Mouse (Mus musculus): ENCODE data around the gene Srpk3. TPM values are rescaled to one million over a fixed set of nuclear protein-coding genes. Genes with fewer than 3 reads are reported as not detected.

The Srpk3 gene
- total RNA-seq, 2 experiments from 2014 or later: not detected

- ATAC-seq (ENCODE audit: poor library complexity, severe bottlenecking): no peak
These were observed 23.3 kb downstream of the Srpk3 start for GRCm38 (mm10) chrX:73797511-73797910.

- peak; percentile 96 for ATAC-seq (ENCODE audit: poor library complexity, severe bottlenecking)
These were observed 24.3 kb downstream of the Srpk3 start for GRCm38 (mm10) chrX:73798502-73798901.

GRCm38 (mm10) chrX:73805814-73806213 is 31.6 kb downstream of the Srpk3 start:
- ATAC-seq (ENCODE audit: poor library complexity, severe bottlenecking): no peak

GRCm38 (mm10) chrX:73815072-73815471 is 40.9 kb downstream of the Srpk3 start:
- ATAC-seq (ENCODE audit: poor library complexity, severe bottlenecking): no peak

GRCm38 (mm10) chrX:73816596-73817314 is 42.5 kb downstream of the Srpk3 start:
- ATAC-seq (ENCODE audit: poor library complexity, severe bottlenecking): peak; percentile 78

- no peak for ATAC-seq (ENCODE audit: poor library complexity, severe bottlenecking)
These were observed 49.5 kb downstream of the Srpk3 start for GRCm38 (mm10) chrX:73823747-73824146.

GRCm38 (mm10) chrX:73824185-73825151 is 50.3 kb downstream of the Srpk3 start, which contains the start of gene Pdzd4:
TSS of gene Pdzd4 (minus strand) at chrX:73824969.
- ATAC-seq (ENCODE audit: poor library complexity, severe bottlenecking): no peak

Other genes starting within 250 kb of the Srpk3 start
- 0.11 and 0.13 TPM in 2 replicates for gene Dusp9, start 135.0 kb upstream of the Srpk3 start, total RNA-seq (2015)
- gene Dusp9, start 135.0 kb upstream of the Srpk3 start, total RNA-seq (2017): 0.16 TPM in 1 of 2 replicates, not detected in the other
- gene Pnck, start 114.3 kb upstream of the Srpk3 start, total RNA-seq (2015): 0.59 TPM in 1 of 2 replicates, not detected in the other
- gene Pnck, start 114.3 kb upstream of the Srpk3 start, total RNA-seq (2017): not detected in 2 replicates
- not detected in 2 replicates for gene Slc6a8, start 101.3 kb upstream of the Srpk3 start, total RNA-seq (2015)
- 1.1 TPM in 1 of 2 replicates, not detected in the other for gene Slc6a8, start 101.3 kb upstream of the Srpk3 start, total RNA-seq (2017)
- gene Bcap31, start 58.2 kb upstream of the Srpk3 start, total RNA-seq (2015): 211 and 214 TPM in 2 replicates
- 157 and 173 TPM in 2 replicates for gene Bcap31, start 58.2 kb upstream of the Srpk3 start, total RNA-seq (2017)
- 80.0 and 82.4 TPM in 2 replicates for gene Abcd1, start 57.8 kb upstream of the Srpk3 start, total RNA-seq (2015)
- gene Abcd1, start 57.8 kb upstream of the Srpk3 start, total RNA-seq (2017): 32.7 and 35.7 TPM in 2 replicates
- 0.14 TPM in 1 of 2 replicates, not detected in the other for gene Plxnb3, start 17.3 kb upstream of the Srpk3 start, total RNA-seq (2015)
- 0.04 and 0.29 TPM in 2 replicates for gene Plxnb3, start 17.3 kb upstream of the Srpk3 start, total RNA-seq (2017)
- 277 and 286 TPM in 2 replicates for gene Idh3g, start 12.5 kb downstream of the Srpk3 start, total RNA-seq (2015)
- gene Idh3g, start 12.5 kb downstream of the Srpk3 start, total RNA-seq (2017): 154 and 172 TPM in 2 replicates
- gene Ssr4, start 12.6 kb downstream of the Srpk3 start, total RNA-seq (2015): 250 and 261 TPM in 2 replicates
- 127 and 142 TPM in 2 replicates for gene Ssr4, start 12.6 kb downstream of the Srpk3 start, total RNA-seq (2017)
- gene Pdzd4, start 50.6 kb downstream of the Srpk3 start, total RNA-seq (2015): 1.5 and 1.7 TPM in 2 replicates
- gene Pdzd4, start 50.6 kb downstream of the Srpk3 start, total RNA-seq (2017): 5.1 and 5.8 TPM in 2 replicates
- gene Avpr2, start 117.7 kb downstream of the Srpk3 start, total RNA-seq (2015): not detected in 2 replicates
- 0.12 and 0.33 TPM in 2 replicates for gene Avpr2, start 117.7 kb downstream of the Srpk3 start, total RNA-seq (2017)
- gene L1cam, start 121.7 kb downstream of the Srpk3 start, total RNA-seq (2015): 49.8 and 51.5 TPM in 2 replicates
- gene L1cam, start 121.7 kb downstream of the Srpk3 start, total RNA-seq (2017): 21.3 and 34.5 TPM in 2 replicates
- 67.6 and 69.7 TPM in 2 replicates for gene Arhgap4, start 147.5 kb downstream of the Srpk3 start, total RNA-seq (2015)
- 98.9 and 119 TPM in 2 replicates for gene Arhgap4, start 147.5 kb downstream of the Srpk3 start, total RNA-seq (2017)
- 51.7 and 59.9 TPM in 2 replicates for gene Naa10, start 147.5 kb downstream of the Srpk3 start, total RNA-seq (2015)
- 79.4 and 93.7 TPM in 2 replicates for gene Naa10, start 147.5 kb downstream of the Srpk3 start, total RNA-seq (2017)
- 11.3 and 13.5 TPM in 2 replicates for gene Renbp, start 156.4 kb downstream of the Srpk3 start, total RNA-seq (2015)
- gene Renbp, start 156.4 kb downstream of the Srpk3 start, total RNA-seq (2017): 23.1 and 34.4 TPM in 2 replicates
- 108 and 109 TPM in 2 replicates for gene Hcfc1, start 192.0 kb downstream of the Srpk3 start, total RNA-seq (2015)
- gene Hcfc1, start 192.0 kb downstream of the Srpk3 start, total RNA-seq (2017): 52.5 and 67.7 TPM in 2 replicates
- 46.4 and 55.3 TPM in 2 replicates for gene Irak1, start 249.5 kb downstream of the Srpk3 start, total RNA-seq (2015)
- gene Irak1, start 249.5 kb downstream of the Srpk3 start, total RNA-seq (2017): 32.3 and 46.0 TPM in 2 replicates

All from megakaryocyte, adult 5-6 weeks (primary cell).